Mouse (Mus musculus) left cerebral cortex, postnatal 10 days (tissue): Measurements from ENCODE around the gene Gm9964. TPM values are rescaled to one million over a fixed set of nuclear protein-coding genes. Genes with fewer than 3 reads are reported as not detected.
A peak's percentile ranks its signal among the peaks of the same experiment; 100 is the strongest.
"Not testable (repeated sequence)": the region's sequence is repeated elsewhere in the genome, so short reads cannot be mapped to it uniquely, and the experiment has no call there.

Experiments used
- DNase-seq, 2 experiments: peaks; one replicate each; pipeline ENCODE4 v3.0.0; 2021 to 2022; ENCODE audit warnings: low spot score in 2 of 2, mixed read lengths in 1 of 2; ENCODE audit errors: extremely low spot score in 1 of 2
- intact Hi-C: fragments of 180-260 bp; cut with DNase I; formaldehyde crosslinking; loops from one replicate; pipeline ENCODE4 v1.15.1; 2025
- total RNA-seq, 2 experiments: library from RNA; stranded (reverse); gene quantifications; 2 replicates each; pipeline ENCODE4 v1.2.3; 2021

Gene Gm9964
- total RNA-seq, 2 experiments from 2014 or later: 0.66 to 1.0 TPM

DNA sequence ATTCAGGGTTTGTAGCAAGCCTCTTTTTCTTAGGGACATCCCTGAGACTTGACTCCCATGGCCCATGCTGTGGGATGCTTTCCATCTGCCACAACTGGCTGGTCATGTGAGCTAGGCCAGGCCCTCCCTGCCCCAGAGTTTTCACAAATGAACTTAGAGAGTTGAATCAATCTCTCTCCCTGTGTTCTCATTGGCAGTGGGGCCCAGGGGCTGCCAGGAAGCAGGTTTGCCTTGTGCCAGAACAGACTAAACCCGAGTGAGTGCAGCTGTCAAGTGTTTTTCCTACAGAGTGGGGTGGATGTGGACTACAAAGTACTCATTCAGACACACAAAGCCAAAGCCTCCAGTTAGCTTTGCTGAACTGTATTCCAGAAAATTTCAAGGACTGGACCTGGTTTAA lies 29.5 kb downstream of the Gm9964 start:
- intact Hi-C loops: no loop called here
- DNase-seq: peak; percentile 20 to 27

- DNase-seq: no peak
- intact Hi-C loops: no loop called here
These were observed 32.3 kb downstream of the Gm9964 start for GRCm38 (mm10) chr11:79264376-79264775.

DNA sequence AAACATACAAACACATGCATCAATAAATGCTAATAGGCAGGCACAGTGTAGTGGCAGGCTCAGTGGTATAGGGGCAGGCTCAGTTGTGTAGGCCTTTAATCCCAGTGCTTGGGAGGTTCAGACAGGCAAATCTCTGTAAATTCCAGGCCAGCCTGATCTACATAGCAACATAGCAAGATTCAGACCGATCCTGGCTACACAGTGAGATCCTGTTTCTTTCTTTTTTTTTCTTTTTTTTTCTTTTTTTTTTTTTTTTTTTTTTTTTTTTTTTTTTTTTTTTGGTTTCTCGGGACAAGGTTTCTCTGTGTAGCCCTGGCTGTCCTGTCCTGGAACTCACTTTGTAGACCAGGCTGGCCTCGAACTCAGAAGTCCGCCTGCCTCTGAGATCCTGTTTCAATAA lies 36.6 kb downstream of the Gm9964 start:
- DNase-seq, intact Hi-C loops: not testable (repeated sequence)

DNA sequence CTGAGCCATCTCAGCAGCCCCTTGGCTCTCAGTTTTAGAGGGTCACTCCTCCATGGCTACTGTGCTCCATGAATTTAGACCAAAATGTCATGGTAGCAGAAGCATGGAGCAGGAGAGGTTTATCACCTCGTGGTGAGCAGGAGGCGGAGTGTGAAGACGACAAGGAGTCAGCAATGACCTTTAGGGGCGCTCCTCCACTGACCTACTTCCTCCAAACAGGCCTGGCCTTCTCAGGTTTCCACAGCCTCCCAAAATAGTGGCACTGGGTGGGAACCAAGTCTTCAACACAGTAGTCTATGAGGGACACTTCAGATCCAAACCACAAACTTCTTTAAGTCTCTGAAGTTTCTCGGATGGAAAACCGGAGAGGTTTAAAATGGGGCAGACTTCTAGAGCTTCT lies 38.0 kb downstream of the Gm9964 start:
- intact Hi-C loops: no loop called here

DNA sequence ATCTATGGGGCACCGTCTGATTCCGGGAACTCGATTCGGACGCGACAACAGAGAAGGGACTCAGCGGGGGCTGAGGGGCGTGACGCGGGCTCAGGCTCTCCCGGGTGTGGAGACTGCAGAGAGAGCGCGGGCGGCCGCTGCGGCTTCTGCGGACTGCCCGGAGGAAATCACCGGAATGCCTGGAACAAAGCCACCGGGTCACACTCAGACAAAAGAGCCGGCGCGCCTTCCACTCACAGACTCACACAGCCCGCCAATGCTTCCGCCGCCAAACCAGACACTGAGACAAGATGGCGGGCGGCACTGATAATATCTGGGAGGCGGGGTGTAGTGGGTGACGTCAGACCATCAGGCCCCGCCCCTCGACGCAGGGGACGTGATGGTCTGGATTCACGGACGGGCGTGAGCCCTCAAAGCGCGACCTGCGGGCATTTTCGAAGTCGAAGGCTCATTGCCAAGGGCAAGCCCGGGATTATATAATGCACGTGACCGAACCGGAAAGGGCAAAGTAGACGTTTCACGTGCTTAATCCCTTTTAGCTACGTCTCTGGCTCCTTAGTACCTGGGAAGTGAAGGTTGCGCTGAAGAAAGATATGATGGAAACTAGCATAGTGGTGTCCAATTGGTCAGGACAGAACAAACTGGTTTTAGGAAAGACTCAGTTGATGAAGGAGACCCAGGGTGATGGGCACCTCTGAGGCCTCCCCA lies 42.2 kb downstream of the Gm9964 start, which contains the start of gene Wsb1:
Wsb1 (minus strand) TSS at position 281 of the 708 bp plus-strand sequence.
- intact Hi-C loops: no loop called here
- DNase-seq: peak; percentile 92 to 93

More for the DNA sequence above, 38.0 kb downstream of the Gm9964 start:
- DNase-seq: no peak

- intact Hi-C loops: no loop called here
- peak; percentile 45 to 78 for DNase-seq
These were observed 42.9 kb downstream of the Gm9964 start for GRCm38 (mm10) chr11:79253542-79254390.

GRCm38 (mm10) chr11:79252881-79253541 lies 43.7 kb downstream of the Gm9964 start:
- intact Hi-C loops: no loop called here
- no peak for DNase-seq

Other genes with a start within 250 kb of the Gm9964 start
- gene Ksr1, start 150.5 kb downstream of the Gm9964 start, total RNA-seq: 10 to 100 TPM; 51.2 to 51.6 TPM
- gene Wsb1, start 42.2 kb downstream of the Gm9964 start, total RNA-seq: 10 to 100 TPM; 89.6 to 95.4 TPM
- 100 to 1,000 TPM; 111 to 118 TPM for gene Nf1, start 42.8 kb upstream of the Gm9964 start, total RNA-seq
- 10 to 100 TPM; 80.0 to 90.9 TPM for gene Omg, start 207.2 kb upstream of the Gm9964 start, total RNA-seq
- 1 to 10 TPM in 1 of 2 experiments, under 1 TPM in 1; 0.94 to 1.3 TPM for gene Evi2b, start 226.9 kb upstream of the Gm9964 start, total RNA-seq
- gene Evi2, start 233.7 kb upstream of the Gm9964 start, total RNA-seq: under 1 TPM in 1 of 2 experiments, not detected in 1; 0.13 TPM
- 1 to 10 TPM; 4.7 to 6.1 TPM for gene Evi2a, start 233.7 kb upstream of the Gm9964 start, total RNA-seq